Mouse (Mus musculus) spleen, adult 18-20 months (tissue): ENCODE results near the gene Psmd5.
A peak's percentile ranks its signal among the peaks of the same experiment; 100 is the strongest.
"Not testable (repeated sequence)": the region's sequence is repeated elsewhere in the genome, so short reads cannot be mapped to it uniquely, and the experiment has no call there.

Source experiments
- DNase-seq, 2 experiments: peaks; one replicate each; pipeline ENCODE4 v3.0.0; 2022; ENCODE audit warnings: mixed read lengths in 2 of 2

Gene Psmd5

DNA sequence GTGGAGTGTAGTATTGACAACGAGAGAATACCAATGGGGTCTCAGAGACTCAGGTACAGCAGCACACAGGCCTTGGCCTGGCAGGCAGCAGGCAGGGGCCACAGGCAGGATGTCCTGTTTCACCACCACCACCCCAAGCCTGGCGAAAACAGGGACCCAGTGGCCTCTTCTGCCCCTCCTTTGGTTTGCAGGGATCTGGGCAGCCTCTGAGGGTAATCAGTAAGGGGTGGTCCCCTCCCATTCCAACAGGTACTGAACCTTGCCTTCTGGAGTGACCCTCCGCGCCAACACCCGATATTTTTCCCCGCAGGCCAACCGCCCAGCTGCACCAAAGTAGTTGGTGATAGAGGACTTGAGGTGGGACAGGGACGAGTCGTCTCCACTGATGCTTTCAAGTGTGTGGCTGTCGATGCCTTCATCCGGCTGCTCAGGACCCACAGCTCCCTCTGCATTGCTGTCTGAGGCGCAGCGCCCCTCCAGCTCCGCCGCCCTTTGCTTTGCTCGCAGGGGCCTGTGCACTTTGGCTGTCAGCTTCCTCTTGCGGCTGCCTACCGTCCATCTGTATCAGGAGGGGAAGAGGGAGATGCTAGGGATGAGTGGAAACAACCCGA lies 20.8 kb upstream of the Psmd5 start:
- no peak for DNase-seq

DNA sequence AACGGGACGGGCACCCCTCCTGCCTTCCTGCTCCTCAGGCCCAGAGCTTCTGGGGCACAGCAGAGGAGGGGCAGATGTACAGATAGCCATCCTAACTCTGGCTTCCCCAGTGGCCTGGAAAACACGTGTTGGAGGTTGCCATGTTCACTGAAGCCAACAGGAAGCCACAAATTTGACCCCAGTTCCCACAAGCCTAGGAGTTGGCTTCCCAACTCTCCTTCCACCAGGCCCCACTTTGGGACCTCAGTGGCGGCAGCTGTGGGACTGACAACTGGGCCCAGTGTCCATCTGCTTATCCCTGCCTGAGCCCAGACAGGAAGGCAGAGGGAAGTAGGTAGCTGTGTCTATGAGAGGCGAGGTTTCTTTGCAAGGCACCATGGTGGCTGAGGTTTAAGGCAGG lies 19.2 kb upstream of the Psmd5 start:
- DNase-seq, result no peak

DNA sequence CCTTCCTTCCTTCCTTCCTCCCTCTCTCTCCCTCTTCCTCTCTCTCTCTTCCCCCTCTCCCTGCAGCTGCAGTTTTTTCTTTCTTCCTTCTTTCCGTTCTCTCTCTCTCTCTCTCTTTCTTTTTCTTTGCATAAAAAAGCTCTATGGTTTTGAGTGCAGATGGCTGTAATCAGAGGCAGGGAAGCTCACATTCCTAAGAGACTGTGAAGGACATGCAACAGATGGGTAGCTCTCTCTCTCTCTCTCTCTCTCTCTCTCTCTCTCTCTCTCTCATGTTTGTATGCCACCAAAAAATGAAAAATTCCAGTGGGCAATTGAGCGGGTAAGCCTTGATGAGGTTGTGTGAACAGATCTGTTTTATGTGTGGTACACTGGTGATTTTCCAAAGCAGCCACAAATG lies 9.4 kb upstream of the Psmd5 start:
- DNase-seq, result no peak

DNA sequence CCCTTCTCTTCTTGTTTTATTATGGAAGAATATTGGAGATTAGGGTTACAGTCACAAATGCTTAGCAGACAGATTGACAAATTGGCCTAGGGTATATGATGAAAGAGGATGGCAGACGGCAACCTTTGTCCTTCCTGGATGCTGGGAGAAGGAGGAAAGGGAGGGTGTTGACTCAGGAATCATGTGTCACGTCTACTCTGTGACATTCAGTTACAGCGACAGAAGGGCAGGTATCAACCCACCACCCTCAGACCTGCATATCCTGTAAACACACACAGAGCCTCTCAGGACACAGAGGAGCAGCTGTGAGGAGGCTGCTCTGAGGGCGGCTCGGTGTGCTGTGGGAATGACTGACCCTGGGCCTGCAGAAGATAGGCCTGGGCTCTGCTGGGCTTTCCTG lies 8.4 kb upstream of the Psmd5 start:
- DNase-seq, result no peak

DNA sequence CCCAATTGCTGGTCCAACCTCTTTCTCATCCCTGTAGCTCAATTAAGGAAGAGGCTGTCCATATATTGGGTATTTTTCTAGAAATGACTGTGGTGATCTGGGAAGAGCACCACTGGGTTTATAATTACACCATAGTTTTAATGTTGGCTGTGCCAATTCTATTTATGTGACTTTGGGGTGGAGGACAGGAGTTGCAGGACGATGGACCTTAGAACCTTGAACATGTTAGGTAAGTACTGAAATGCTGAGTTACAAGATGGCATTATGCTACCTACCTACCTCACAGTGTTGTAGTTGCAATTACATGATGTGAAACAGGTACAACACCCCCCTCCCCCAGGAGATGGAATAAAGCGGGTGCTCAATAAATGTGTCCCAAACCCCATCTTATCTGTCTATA lies 8.0 kb upstream of the Psmd5 start:
- DNase-seq, result no peak

DNA sequence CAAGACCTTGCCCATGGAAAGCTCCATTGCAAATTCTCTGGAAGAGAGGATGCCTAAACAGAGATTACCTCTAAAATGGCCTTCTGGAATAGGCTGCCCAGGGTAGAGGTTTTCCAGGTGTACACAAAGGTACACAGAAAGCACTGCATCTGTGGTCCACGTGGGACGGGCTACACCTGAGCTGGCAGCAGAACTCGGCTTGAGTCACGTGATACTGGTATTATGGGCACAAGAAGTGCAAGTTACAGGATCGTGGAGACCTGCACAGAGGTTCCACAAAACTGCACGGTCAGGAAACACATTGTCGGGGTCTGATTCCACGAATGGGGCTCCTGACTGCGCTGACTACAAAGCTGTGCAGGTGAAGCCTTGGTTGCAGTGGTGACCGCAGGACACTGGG lies 5.3 kb upstream of the Psmd5 start:
- no peak for DNase-seq

DNA sequence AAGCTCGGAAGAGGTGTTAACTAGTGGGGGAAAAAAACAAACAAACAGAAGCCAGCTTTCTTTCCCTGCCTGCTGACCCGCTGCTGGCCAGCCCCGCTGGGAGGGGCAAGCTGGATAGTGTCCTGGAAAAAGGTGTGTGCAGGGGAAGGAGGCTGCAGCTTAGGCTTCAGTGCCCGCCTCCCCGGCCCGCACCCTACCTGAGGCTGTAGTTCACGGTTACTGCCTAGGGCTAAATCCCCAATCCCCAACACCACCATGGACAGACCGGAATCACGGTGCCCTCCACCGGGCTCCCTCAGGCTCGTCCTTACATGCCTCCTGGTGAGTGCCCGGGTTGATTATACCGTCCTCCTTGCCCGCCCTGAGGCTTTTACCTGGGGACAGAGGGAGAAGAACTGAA lies 497 bp downstream of the Psmd5 start, which contains the start of gene Cutal:
Cutal (plus strand) TSS at position 126 of the 400 bp plus-strand sequence.
- no peak for DNase-seq

DNA sequence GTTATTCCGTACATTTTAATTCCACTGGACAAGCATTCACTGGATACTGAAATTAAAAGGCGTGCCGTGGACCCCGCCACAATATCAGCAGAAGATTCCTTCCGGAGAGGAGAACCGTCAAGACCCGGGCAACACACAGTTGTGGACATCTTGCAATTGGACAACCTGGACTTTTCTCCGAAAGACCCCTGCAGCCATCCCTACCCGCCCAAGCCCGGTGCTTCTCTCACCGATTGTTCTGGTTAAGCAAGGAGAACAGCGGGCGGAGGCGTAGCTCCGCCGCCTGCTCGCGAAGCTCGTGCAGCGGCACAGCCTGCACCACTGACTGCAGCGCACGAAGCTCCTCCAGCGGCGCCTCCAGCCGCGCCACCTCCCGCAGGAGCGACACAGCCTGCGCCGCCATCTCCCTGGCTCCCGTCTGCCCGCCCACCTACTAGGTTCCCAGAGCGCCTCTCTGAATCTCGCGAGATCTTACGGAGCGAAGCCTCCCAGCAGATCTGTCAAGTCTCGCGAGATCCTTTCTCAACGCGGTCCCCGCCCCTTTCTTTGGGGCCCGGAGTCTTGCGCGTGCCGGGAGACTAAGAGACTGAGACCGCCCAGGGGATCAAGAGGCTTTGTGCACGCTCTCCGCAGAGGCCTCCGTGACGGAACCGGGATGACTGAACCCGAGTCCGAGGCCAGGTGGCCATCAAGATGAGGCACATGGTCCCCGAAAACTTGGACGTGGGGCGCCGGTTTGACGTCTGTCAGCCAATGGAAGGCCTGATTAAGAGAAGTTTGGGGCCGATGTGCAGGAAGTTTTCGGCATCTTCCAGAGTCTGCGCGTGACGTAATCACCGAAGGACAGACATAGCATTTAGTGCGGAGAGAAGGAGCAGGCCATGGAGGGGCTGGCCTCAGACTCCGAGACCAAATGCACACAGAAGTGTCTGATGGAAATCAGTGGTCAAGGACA lies 4.0 kb downstream of the Psmd5 start:
- peak; percentile 88 for DNase-seq

DNA sequence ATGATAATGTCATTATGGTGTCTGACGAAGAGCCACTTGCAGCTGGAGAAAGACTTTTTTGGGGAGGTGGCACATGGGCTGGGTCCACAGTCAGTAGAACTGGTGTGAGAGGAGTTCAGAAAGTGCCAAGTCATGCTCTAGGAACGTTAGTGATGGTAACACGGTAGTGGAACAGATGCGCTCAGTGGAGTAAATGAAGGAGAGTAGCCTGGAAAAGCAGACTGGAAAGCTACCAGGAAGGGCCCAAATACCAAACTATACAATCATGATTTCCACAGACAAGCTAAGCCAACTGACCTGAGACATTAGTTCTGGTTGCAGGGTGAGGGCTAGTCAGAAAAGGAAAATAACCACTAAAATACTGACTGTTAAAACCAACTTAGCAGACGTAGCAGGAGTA lies 5.1 kb downstream of the Psmd5 start:
- DNase-seq, result no peak

DNA sequence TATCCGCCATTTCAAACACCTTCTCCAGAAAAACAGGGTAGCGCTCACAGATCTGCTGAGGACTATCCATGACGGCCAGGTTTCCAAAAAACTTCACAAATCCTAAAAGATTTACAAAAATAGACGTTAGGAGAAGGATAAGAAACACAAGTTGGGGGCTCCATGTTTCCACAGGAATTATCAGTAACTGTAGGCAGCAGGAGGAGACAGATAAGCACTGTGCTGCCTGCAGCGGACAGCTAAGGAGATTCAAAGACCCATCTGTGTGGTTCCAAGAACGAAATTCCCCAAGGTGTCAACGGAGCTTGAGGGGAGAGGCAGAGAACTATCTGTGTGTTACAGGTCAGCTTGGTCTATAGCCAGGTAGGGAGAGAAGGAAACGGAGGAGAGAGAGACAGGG lies 17.0 kb downstream of the Psmd5 start:
- DNase-seq, result no peak

DNA sequence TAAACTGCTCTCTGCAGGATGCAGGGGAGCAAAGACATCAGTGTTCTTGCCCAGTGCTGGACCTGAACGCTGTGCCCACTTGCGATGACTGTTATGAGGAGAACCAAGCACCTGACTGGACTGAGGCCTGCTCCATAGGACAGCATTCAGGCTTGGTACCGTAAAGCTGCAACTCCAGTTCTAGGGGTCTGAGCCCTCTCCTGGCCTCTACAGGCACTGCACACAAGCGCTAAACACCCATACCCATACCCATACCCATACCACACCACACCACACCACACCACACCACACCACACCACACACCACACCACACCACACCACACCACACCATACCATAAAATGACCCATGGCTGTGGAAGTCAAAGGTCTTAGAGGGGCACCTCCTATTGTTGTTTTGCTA lies 19.5 kb downstream of the Psmd5 start:
- no peak for DNase-seq

DNA sequence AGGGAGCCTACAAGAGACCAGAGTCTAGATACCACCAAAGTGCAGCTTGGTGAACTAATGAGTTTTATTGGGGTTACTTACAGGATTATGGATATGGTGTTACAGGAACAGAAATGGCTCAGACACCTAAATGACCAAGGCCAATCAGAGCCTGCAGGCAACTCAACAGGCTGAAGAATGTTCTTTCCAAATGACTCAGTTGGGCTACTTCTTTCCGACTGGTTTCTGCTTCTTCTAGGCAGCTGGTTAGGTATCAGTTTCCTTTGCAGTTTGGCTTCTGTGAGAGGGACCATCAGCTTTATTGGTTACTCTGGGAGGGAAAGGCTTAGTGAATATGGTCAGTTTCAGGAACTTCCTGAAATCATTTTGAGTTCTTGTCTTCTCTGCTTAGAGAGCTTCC lies 27.1 kb downstream of the Psmd5 start:
- DNase-seq, result no peak

DNA sequence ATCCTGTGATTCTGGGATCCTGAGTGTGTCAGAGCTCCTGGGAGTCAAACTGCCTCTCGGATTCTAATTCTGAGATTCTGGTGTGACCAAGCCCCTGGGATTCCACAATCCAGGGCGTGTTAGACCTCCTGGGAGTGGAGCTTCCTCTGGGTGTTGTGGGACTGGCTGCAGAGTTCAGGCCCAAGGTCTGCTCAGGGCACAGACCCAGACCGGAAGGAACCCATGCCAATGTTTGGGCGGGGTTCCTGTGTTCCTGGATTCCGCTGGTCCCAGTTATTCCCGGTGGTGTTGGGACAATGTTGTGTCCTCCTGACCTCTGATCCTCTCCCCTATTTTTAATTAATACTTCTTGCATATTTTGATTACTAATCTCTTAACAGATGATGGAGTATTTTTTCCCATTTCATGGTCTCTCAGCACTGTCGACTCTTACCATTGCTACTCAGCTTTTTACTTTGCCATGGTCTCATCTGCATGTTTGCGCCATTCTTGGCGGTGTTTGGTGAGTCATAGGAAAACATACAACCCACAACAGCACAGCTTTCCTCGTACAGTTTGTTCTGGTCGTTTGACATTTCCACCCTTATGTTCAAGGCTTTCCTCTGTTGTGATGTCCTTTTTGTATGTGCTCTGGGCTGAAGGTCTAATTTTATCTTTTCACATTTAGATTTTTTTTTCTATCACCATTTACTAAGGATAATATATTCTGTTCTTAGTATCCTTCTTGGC lies 31.4 kb downstream of the Psmd5 start:
- DNase-seq, result no peak

DNA sequence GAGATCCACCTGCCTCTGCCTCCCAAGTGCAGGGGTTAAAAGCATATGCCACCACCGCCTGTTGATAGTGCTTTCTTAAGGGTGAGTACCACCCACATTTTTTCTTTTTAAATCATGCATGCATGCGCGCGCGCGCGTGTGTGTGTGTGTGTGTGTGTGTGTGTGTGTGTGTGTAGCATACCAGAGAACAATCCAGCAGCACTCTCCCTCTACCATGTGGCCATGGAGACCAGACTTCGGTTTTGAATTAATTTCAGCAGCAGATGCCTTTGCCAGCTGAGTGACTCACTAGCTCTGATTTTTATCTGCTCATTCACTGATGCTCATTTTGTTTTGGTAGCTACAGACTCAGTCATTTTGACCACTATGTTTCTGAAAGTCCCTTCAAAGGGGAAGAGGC lies 33.1 kb downstream of the Psmd5 start:
- DNase-seq, result no peak

DNA sequence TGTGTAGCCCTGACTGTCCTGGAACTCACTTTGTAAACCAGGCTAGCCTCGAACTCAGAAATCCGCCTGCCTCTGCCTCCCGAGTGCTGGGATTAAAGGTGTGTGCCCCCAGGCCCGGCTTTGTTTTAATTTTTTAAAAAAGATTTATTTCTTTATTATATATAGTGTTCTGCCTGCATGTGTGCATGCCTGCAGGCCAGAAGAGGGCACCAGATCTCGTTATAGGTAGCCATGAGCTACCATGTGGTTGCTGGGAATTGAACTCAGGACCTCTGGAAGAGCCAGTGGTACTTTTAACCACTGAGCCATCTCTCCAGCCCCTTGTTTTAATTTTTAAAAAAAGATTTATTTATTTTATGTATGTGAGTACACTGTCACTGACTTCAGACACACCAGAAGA lies 34.6 kb downstream of the Psmd5 start:
- not testable (repeated sequence) for DNase-seq

DNA sequence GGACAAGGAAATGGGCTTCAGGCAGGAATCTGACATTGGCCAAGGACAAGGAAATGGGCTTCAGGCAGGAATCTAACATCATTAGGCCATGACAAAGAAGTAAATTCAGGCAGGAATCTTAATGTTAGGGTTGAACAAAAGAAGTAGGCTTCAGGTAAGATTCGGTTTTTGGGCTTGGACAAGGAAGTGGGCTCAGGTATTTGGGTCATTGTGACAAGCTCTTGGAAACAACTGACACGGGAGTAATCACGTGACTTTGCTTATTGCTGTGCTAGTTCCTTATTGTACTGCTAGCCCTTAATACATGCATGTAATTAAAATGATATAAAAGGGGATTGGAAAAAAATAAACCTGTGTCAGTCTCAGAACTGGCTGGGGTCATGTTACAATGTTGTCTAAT lies 39.1 kb downstream of the Psmd5 start:
- DNase-seq, result no peak

DNA sequence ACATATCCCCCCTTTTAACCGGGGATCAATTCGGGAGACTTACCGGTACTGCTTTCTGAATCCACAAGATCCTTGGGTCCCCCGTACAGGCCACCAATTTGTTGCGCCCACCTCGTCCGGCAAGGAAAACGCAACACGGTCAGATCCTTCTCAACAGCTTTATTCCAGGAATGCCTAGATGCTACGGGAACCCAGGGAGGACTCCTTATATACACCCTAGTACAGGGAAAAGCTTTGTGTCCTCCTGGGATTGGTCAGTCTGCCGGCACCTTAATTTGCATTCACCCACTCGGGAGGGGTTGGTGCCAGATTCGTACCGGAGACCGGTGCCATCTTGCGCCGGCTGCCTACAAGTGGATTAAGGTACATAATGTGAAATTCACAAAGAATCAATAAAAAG lies 41.1 kb downstream of the Psmd5 start:
- no peak for DNase-seq

DNA sequence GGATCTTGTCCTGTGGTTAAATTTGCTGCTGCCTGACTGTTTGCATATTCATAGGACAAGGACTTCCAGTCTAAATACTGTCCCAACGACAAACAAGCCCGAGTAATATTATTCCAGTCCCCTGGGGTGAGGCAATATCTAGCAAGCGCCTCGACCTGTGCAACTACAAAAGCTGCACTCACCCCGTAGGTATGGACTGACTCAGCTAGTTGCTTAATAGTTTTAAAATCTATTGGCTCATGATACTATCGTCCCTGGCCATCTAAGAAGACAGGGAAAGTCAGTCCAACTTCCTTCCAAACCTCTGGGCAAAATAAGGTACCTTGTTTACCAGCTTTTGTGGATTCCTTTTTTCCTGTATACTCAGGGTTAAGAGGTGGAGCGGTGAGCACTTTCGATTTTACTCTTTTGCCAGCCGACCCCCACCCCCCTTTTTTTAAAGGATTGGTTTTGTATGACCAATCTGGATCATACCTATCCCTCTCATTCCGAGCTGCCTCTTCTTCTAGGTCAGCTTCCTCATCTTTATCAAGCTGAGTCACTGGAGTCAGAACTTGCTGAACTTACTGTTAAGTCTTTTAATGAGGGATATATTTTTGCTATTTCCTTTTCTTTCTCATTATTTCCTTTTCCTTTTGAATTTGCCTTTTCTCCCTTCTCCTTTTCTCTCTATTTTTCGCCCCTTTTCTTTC lies 41.9 kb downstream of the Psmd5 start, which contains the start of gene Gm34653:
Gm34653 (plus strand) TSS at position 242 of the 692 bp plus-strand sequence.
- not testable (repeated sequence) for DNase-seq

DNA sequence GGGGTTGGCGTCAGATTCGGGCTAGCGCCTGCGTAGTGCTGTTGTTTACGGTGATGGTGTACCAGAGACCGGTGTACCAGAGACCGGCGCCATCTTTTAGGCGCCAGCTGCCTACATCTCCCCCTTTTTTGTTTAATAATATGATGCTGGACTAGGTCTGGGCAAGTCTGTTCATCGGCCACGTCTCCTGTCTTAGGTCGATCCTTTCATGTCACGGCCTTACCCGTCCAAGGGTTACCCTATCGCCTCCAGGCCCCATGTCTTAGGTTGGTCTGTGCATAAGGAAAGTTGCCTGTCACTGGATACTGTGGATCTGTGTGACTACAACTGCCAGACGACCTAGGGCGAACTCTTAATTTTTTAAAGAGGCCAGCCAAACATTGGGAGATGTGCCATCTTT lies 44.7 kb downstream of the Psmd5 start:
- DNase-seq, result not testable (repeated sequence)

DNA sequence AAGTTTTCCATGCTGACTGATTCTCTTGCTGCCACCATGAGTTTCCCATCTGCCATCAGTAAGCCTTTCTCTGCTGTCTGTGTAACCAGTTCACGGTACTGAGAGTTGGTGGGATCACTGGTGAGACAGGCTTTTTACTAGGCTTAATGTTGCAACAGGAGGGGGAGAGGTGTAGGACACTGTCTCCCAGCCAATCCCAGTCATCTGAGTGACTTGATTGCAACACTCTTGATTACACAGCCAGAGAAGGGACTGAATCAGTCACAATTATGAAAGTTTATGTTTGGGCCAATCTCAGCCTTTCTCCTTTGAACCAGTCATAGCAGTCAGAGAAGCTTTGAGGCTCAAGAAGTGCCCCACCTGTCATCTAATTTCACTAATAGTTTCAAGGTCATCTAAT lies 46.7 kb downstream of the Psmd5 start:
- no peak for DNase-seq

DNA sequence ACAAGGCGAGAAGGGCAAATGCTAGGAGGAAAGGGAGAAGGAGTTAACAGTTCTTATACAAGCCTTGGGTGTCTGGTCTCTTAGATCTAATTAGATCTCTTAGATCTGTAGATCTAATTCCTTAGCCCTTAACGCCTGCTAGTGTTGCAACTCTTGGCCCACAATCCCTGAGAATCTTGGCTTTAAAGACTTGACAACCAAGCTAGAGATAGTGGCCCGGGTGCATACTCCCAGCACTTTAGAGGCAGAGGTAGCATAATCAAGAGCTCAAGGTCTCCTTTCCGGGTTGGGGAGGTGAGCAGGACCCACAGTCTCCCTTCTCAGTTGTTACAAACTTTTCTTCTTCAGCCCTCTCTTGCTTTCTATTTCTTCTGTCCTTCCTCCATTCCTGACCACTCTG lies 47.2 kb downstream of the Psmd5 start:
- no peak for DNase-seq

DNA sequence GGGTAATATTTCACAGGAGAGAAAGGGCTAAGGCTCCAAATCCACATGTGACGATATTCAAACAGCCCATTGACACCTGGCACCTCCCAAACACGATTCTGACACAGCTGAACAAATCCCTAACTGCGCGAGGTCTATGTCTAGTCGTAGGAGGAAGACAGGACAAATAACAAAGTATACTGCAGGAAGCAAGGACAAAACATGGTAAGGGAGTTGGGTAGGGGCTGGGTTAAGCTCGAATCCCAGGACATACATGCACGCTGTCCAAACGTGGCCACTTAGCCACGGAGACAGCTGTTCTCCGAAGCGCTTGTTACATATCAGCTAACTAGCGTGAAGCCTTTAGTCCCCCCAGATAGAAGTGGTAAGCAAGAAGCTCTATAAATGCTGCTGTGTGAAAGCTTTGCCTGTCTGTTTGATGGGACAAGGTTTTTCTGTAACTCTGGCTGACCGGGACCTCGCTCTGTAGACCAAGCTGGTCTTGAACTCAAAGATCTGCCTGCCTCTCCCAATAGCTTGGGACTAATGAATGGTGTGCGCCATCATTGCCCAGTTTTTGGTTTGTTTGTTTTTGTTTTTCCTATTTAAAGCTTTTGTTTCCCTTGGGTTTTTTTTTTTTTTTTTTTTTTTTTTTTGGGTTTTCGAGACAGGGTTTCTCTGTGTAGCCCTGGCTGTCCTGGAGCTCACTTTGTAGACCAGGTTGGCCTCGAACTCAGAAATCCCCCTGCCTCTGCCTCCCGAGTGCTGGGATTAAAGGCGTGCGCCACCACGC lies 48.1 kb downstream of the Psmd5 start:
- DNase-seq, result peak in 1 of 2 experiments; percentile 9
